Mouse (Mus musculus) CD4-positive, CD25-positive, alpha-beta regulatory T cell, adult 9 weeks (primary cell): ENCODE measurements around the gene Rrp1. TPM values are rescaled to one million over a fixed set of nuclear protein-coding genes. Genes with fewer than 3 reads are reported as not detected.

ENCODE experiments used
- polyA plus RNA-seq: library from polyadenylated mRNA; unstranded; fragments of 100-300 nt; shearing (Covaris generic); gene quantifications from one replicate; pipeline ENCODE4 v1.2.1, GENCODE M21; 2017

The Rrp1 gene
- polyA plus RNA-seq: 377 TPM

DNA sequence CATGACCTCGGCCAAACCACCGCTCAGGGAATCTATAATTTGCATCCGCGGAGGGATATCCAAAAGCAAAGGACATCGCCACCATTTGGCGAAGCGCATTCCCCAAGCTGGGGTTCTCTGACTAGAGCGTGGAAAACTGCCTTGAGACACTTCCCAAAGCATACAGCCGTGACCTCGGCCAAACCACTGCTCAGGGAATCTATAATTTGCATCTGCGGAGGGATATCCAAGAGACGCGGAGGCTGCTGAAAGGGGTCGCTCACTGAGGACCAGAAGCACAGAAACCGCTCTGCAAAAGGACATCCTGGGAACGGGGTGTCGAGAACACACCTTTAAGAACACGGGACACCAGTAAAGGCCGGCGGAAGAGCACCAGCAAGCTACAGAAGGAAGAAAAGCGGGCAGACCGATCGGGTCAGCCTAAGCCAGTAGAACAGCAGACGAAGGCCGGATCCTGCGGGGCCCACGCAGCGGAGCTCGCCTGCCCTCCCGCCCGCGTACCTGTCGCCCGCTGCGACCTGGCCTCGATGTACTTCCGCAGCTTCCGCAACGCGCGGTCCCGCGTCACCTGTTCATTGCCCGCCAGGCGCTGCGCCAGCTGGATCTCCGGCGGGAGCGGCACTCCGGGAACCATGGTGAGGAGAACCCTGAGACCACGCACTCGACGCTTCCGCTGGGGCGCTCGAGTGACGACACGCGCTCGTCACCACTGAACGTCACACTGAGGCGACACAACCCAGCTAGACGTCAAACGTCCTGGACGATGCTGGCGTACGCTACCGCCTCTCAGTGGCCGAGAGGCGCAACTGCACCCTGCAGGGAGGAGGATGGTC lies at the start of gene Rrp1:
Gene Rrp1 (minus strand): TSS at position 725 of the 833 bp plus-strand sequence.

GRCm38 (mm10) chr10:78425181-78426041 lies 12.6 kb upstream of the Rrp1 start, which contains the start of gene Cstb:
Gene Cstb (plus strand): TSS chr10:78425669.

GRCm38 (mm10) chr10:78351887-78352665 lies 60.8 kb downstream of the Rrp1 start, which contains the start of gene Agpat3:
Gene Agpat3 (minus strand): TSS chr10:78352489.

Other genes with a start within 250 kb of the Rrp1 start
- 88.9 TPM for gene D10Jhu81e, start 243.3 kb downstream of the Rrp1 start, polyA plus RNA-seq
- gene Pwp2, start 227.9 kb downstream of the Rrp1 start, polyA plus RNA-seq: 35.2 TPM
- 4.2 TPM for gene Trappc10, start 168.4 kb downstream of the Rrp1 start, polyA plus RNA-seq
- gene Agpat3, start 60.6 kb downstream of the Rrp1 start, polyA plus RNA-seq: 155 TPM
- gene Cstb, start 12.6 kb upstream of the Rrp1 start, polyA plus RNA-seq: 144 TPM
- gene Pdxk, start 51.9 kb upstream of the Rrp1 start, polyA plus RNA-seq: 18.9 TPM
- not detected for gene Olfr1358, start 104.4 kb upstream of the Rrp1 start, polyA plus RNA-seq
- 115 TPM for gene Ilvbl, start 161.3 kb upstream of the Rrp1 start, polyA plus RNA-seq
- 1.3 TPM for gene Syde1, start 178.9 kb upstream of the Rrp1 start, polyA plus RNA-seq
- gene Olfr1357, start 205.0 kb upstream of the Rrp1 start, polyA plus RNA-seq: not detected